Mouse (Mus musculus): ENCODE data around the gene Capn12. TPM values are rescaled to one million over a fixed set of nuclear protein-coding genes. Genes with fewer than 3 reads are reported as not detected.

Gene Capn12
- total and polyA plus RNA-seq, 3 experiments, result 0.02 to 0.22 TPM; not detected in 1

DNA sequence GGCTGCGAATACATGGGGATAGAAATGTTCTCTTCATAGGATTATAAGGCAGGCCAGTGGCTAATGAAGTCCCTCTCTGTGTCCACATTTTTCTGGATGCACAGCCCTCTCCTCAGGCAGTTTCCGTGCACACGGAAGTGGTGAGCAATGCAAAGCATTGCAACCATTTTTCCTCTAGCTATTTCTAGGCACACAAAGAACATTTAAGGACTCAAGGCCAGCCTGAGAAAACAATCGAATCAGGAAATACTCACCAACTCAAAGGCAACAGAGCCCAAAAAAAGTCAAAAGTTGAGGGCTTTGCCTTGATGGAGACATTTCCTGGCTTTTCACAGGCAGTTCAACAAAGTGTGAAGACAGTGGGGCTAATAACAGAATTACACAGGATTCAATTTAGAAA is 59.9 kb downstream of the Capn12 start:
- Histone ChIP-seq H3K4me3 (ENCODE audit: low read depth, low read length) (no peak overlapping the region), H3K27me3 (ENCODE audit: insufficient read depth, low read length) (no peaks in the 10 kb centered on the region), H3K36me3 (replicated peaks) (peaks cover 87% of the 10 kb centered on the region), H3K9me3 (replicated peaks) (no peaks in the 10 kb centered on the region), H3K4me1 (ENCODE audit: insufficient read depth, low read depth, low read length) (peaks cover 20% of the 10 kb centered on the region)
- DNase-seq (ENCODE audit: low spot score) (no peak), ATAC-seq (ENCODE audit: extremely low read depth, insufficient number of reproducible peaks, low FRiP score, poor library complexity, severe bottlenecking) (no peak)
- TF ChIP-seq GATA1 (IDR thresholded peaks at IDR 0.05; ENCODE audit: borderline replicate concordance, low read length), result no peak
- no peak for TF ChIP-seq GATA2 (IDR thresholded peaks at IDR 0.05; ENCODE audit: borderline replicate concordance, low read depth, low read length)
- no peak for TF ChIP-seq TAL1 (conservative IDR thresholded peaks at IDR 0.05; ENCODE audit: low read depth, low read length)
- TF ChIP-seq POLR2AphosphoS5 (IDR thresholded peaks at IDR 0.05; ENCODE audit: insufficient replicate concordance, low read depth, low read length), result no peak
- no peak for TF ChIP-seq CTCF (IDR thresholded peaks at IDR 0.05; ENCODE audit: low read depth, low read length)

DNA sequence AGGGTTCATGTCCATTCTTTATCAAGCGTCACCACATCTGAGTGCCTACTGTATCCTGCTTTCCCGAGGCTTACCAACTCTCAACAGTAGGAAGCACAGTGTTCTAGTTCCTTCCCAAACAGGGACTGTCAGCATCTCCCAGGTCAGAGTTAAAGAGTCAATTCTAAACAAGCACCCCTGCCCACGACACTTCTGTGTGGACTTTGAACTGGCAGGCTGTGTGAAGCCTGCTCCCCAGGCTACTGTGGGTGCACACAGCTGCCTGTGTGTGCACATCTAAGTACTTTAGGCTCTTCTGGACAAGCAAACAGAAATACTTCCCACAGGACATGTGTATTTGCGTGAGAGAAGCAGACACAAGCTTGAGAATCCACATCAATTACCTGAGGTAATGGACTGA is 60.3 kb downstream of the Capn12 start:
- Histone ChIP-seq H3K9me3 (replicated peaks) (no peaks in the 10 kb centered on the region), H3K4me1 (ENCODE audit: insufficient read depth, low read depth, low read length) (peaks cover 22% of the 10 kb centered on the region), H3K36me3 (replicated peaks) (peaks cover 87% of the 10 kb centered on the region), H3K27me3 (ENCODE audit: insufficient read depth, low read length) (no peaks in the 10 kb centered on the region), H3K4me3 (ENCODE audit: low read depth, low read length) (no peak overlapping the region)
- TF ChIP-seq GATA2 (IDR thresholded peaks at IDR 0.05; ENCODE audit: borderline replicate concordance, low read depth, low read length) (no peak), POLR2AphosphoS5 (IDR thresholded peaks at IDR 0.05; ENCODE audit: insufficient replicate concordance, low read depth, low read length) (no peak), CTCF (IDR thresholded peaks at IDR 0.05; ENCODE audit: low read depth, low read length) (no peak), GATA1 (IDR thresholded peaks at IDR 0.05; ENCODE audit: borderline replicate concordance, low read length) (no peak), TAL1 (conservative IDR thresholded peaks at IDR 0.05; ENCODE audit: low read depth, low read length) (no peak)
- DNase-seq (ENCODE audit: low spot score) (no peak), ATAC-seq (ENCODE audit: extremely low read depth, insufficient number of reproducible peaks, low FRiP score, poor library complexity, severe bottlenecking) (no peak)

Other genes starting within 250 kb of the Capn12 start
- not detected in 2 replicates for gene Fbxo27, start 188.6 kb upstream of the Capn12 start, total RNA-seq (2014; fragmentation: Nextera tagmentation)
- gene Fbxo27, start 188.6 kb upstream of the Capn12 start, total RNA-seq (2017), result not detected in 2 replicates
- gene Fbxo27, start 188.6 kb upstream of the Capn12 start, polyA plus RNA-seq (2012), result not detected in 2 replicates
- not detected in 2 replicates for gene Fbxo17, start 164.6 kb upstream of the Capn12 start, total RNA-seq (2014; fragmentation: Nextera tagmentation)
- gene Fbxo17, start 164.6 kb upstream of the Capn12 start, total RNA-seq (2017), result 0.27 TPM in 1 of 2 replicates, not detected in the other
- not detected in 2 replicates for gene Fbxo17, start 164.6 kb upstream of the Capn12 start, polyA plus RNA-seq (2012)
- 12.3 and 14.2 TPM in 2 replicates for gene Mrps12, start 139.6 kb upstream of the Capn12 start, total RNA-seq (2014; fragmentation: Nextera tagmentation)
- gene Mrps12, start 139.6 kb upstream of the Capn12 start, total RNA-seq (2017), result 24.8 and 33.9 TPM in 2 replicates
- 217 and 283 TPM in 2 replicates for gene Mrps12, start 139.6 kb upstream of the Capn12 start, polyA plus RNA-seq (2012)
- gene Sars2, start 139.4 kb upstream of the Capn12 start, total RNA-seq (2014; fragmentation: Nextera tagmentation), result 10.1 and 17.1 TPM in 2 replicates
- 9.1 and 10.0 TPM in 2 replicates for gene Sars2, start 139.4 kb upstream of the Capn12 start, total RNA-seq (2017)
- 33.4 and 41.5 TPM in 2 replicates for gene Sars2, start 139.4 kb upstream of the Capn12 start, polyA plus RNA-seq (2012)
- gene Ccer2, start 125.2 kb upstream of the Capn12 start, total RNA-seq (2014; fragmentation: Nextera tagmentation), result not detected in 2 replicates
- not detected in 2 replicates for gene Ccer2, start 125.2 kb upstream of the Capn12 start, total RNA-seq (2017)
- gene Ccer2, start 125.2 kb upstream of the Capn12 start, polyA plus RNA-seq (2012), result not detected in 2 replicates
- gene Sirt2, start 114.7 kb upstream of the Capn12 start, total RNA-seq (2014; fragmentation: Nextera tagmentation), result 50.1 and 60.0 TPM in 2 replicates
- 34.1 and 36.4 TPM in 2 replicates for gene Sirt2, start 114.7 kb upstream of the Capn12 start, total RNA-seq (2017)
- gene Sirt2, start 114.7 kb upstream of the Capn12 start, polyA plus RNA-seq (2012), result 103 and 114 TPM in 2 replicates
- 21.1 and 30.4 TPM in 2 replicates for gene Nfkbib, start 113.9 kb upstream of the Capn12 start, total RNA-seq (2014; fragmentation: Nextera tagmentation)
- 9.5 and 10.7 TPM in 2 replicates for gene Nfkbib, start 113.9 kb upstream of the Capn12 start, total RNA-seq (2017)
- gene Nfkbib, start 113.9 kb upstream of the Capn12 start, polyA plus RNA-seq (2012), result 109 and 136 TPM in 2 replicates
- gene Rinl, start 92.5 kb upstream of the Capn12 start, total RNA-seq (2014; fragmentation: Nextera tagmentation), result 1.8 TPM in 1 of 2 replicates, not detected in the other
- 1.2 and 1.4 TPM in 2 replicates for gene Rinl, start 92.5 kb upstream of the Capn12 start, total RNA-seq (2017)
- 1.4 and 1.8 TPM in 2 replicates for gene Rinl, start 92.5 kb upstream of the Capn12 start, polyA plus RNA-seq (2012)
- gene Hnrnpl, start 72.9 kb upstream of the Capn12 start, total RNA-seq (2014; fragmentation: Nextera tagmentation), result 442 and 470 TPM in 2 replicates
- 251 and 279 TPM in 2 replicates for gene Hnrnpl, start 72.9 kb upstream of the Capn12 start, total RNA-seq (2017)
- 430 and 529 TPM in 2 replicates for gene Hnrnpl, start 72.9 kb upstream of the Capn12 start, polyA plus RNA-seq (2012)
- 102 and 127 TPM in 2 replicates for gene Ech1, start 56.2 kb upstream of the Capn12 start, total RNA-seq (2014; fragmentation: Nextera tagmentation)
- 78.5 and 94.3 TPM in 2 replicates for gene Ech1, start 56.2 kb upstream of the Capn12 start, total RNA-seq (2017)
- 12.9 and 33.1 TPM in 2 replicates for gene Ech1, start 56.2 kb upstream of the Capn12 start, polyA plus RNA-seq (2012)
- 0.87 and 3.0 TPM in 2 replicates for gene Lgals4, start 47.6 kb upstream of the Capn12 start, total RNA-seq (2014; fragmentation: Nextera tagmentation)
- 1.9 and 3.4 TPM in 2 replicates for gene Lgals4, start 47.6 kb upstream of the Capn12 start, total RNA-seq (2017)
- 0.22 and 0.68 TPM in 2 replicates for gene Lgals4, start 47.6 kb upstream of the Capn12 start, polyA plus RNA-seq (2012)
- 3.0 TPM in 1 of 2 replicates, not detected in the other for gene Lgals7, start 17.6 kb upstream of the Capn12 start, total RNA-seq (2014; fragmentation: Nextera tagmentation)
- gene Lgals7, start 17.6 kb upstream of the Capn12 start, total RNA-seq (2017), result 0.27 and 0.76 TPM in 2 replicates
- 0.49 and 0.68 TPM in 2 replicates for gene Lgals7, start 17.6 kb upstream of the Capn12 start, polyA plus RNA-seq (2012)
- gene Actn4, start 80.9 kb downstream of the Capn12 start, total RNA-seq (2014; fragmentation: Nextera tagmentation), result 119 and 121 TPM in 2 replicates
- 28.1 and 30.3 TPM in 2 replicates for gene Actn4, start 80.9 kb downstream of the Capn12 start, total RNA-seq (2017)
- gene Actn4, start 80.9 kb downstream of the Capn12 start, polyA plus RNA-seq (2012), result 259 and 260 TPM in 2 replicates
- 280 and 322 TPM in 2 replicates for gene Eif3k, start 100.4 kb downstream of the Capn12 start, total RNA-seq (2014; fragmentation: Nextera tagmentation)
- gene Eif3k, start 100.4 kb downstream of the Capn12 start, total RNA-seq (2017), result 377 and 459 TPM in 2 replicates
- gene Eif3k, start 100.4 kb downstream of the Capn12 start, polyA plus RNA-seq (2012), result 91.7 and 199 TPM in 2 replicates
- 9.6 and 15.9 TPM in 2 replicates for gene Map4k1, start 100.6 kb downstream of the Capn12 start, total RNA-seq (2014; fragmentation: Nextera tagmentation)
- gene Map4k1, start 100.6 kb downstream of the Capn12 start, total RNA-seq (2017), result 9.1 and 16.1 TPM in 2 replicates
- gene Map4k1, start 100.6 kb downstream of the Capn12 start, polyA plus RNA-seq (2012), result 58.0 and 67.4 TPM in 2 replicates
- gene Ryr1, start 243.8 kb downstream of the Capn12 start, total RNA-seq (2014; fragmentation: Nextera tagmentation), result 0.30 and 0.73 TPM in 2 replicates
- gene Ryr1, start 243.8 kb downstream of the Capn12 start, total RNA-seq (2017), result 0.17 and 0.38 TPM in 2 replicates
- under 0.01 TPM in 2 replicates for gene Ryr1, start 243.8 kb downstream of the Capn12 start, polyA plus RNA-seq (2012)